Mouse (Mus musculus) lung, postnatal 0 days (tissue): ENCODE data around the gene Gm20388.

ENCODE experiments used
- CTCF ChIP-seq: IDR thresholded peaks from 2 replicates; pipeline ENCODE4 v1.5.1; 2016; ENCODE audit warnings: antibody characterized with exemption, mild to moderate bottlenecking
- EP300 ChIP-seq: IDR thresholded peaks from 2 replicates; pipeline ENCODE4 v1.6.1; 2016; ENCODE audit warnings: antibody characterized with exemption, mild to moderate bottlenecking, control low read depth

- TF ChIP-seq CTCF, result no peak
- no peak for TF ChIP-seq EP300
Observed at GRCm38 (mm10) chr8:121446133-121446532, 1535.5 kb downstream of the Gm20388 start.
